Mouse (Mus musculus) monocyte, adult 2 months (primary cell): Measurements from ENCODE around the gene Tspan12.

Source experiments
- DNase-seq, 2 experiments: peaks; one replicate each; pipeline ENCODE4 v3.0.0; 2022; ENCODE audit warnings: low spot score in 2 of 2, low read depth in 1 of 2

The Tspan12 gene

GRCm38 (mm10) chr6:21774213-21774916 is 78.0 kb downstream of the Tspan12 start:
- no peak for DNase-seq

GRCm38 (mm10) chr6:21769447-21769809 is 82.9 kb downstream of the Tspan12 start:
- no peak for DNase-seq

- no peak for DNase-seq
Observed at GRCm38 (mm10) chr6:21768745-21769446, 83.4 kb downstream of the Tspan12 start.

- no peak for DNase-seq
Observed at GRCm38 (mm10) chr6:21767787-21768221, 84.5 kb downstream of the Tspan12 start.

GRCm38 (mm10) chr6:21747536-21747935 is 104.8 kb downstream of the Tspan12 start:
- no peak for DNase-seq

GRCm38 (mm10) chr6:21744615-21745266 is 107.6 kb downstream of the Tspan12 start:
- no peak for DNase-seq

GRCm38 (mm10) chr6:21740606-21741005 is 111.7 kb downstream of the Tspan12 start:
- DNase-seq: no peak

- DNase-seq: no peak
Observed at GRCm38 (mm10) chr6:21722238-21722637, 130.1 kb downstream of the Tspan12 start.
